Mouse (Mus musculus): ENCODE measurements at regions not wholly inside any gene's neighbourhood (a gene's known extent, or its start where the extent isn't known, plus 50 kb on each side); places are given as distances from the start of the nearest gene placed in this dataset.

DNA sequence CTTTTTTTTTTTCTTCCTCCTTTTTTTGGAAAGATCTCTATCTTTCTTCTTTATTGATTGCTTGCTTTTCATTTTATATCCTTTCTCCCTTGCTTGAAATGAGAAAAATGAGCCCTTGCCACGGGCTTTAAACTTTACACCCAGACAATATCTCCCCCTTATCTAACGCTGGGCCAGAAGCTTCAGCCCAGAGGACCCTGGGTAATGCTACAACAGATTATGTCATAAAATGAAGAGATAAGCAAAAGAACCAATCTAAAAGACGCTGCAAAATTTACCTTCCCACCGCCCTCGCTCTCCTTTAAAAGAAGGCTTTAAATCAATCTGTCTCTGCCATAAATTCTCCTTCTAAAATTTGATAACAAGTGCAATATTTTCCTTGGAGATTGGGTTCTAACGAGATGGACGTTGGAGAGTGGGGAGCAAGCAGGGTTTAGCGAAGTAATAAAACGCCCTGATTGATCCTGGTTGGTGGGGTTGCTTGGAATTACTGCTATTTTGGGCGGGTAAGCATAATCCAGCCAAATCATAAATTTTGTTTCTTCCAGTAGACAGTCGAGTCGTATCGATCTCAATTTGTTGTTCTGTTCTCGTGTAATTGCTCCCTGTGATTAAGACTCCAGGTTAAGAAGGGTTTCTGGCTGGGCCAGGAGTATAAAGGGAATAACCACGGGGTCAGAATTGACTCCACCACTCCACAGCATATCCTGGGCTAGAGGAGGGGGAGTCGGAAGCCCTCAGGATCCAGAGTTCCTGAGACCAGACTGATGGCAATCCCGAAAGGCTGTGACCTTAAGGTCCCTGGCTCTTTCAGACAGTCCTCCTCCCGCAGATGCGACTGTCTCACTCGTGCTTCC, 318.9 kb downstream of the Gm9195 start:
- TF ChIP-seq CTCF (conservative IDR thresholded peaks at IDR 0.05; ENCODE audit: insufficient read depth, insufficient read length, low read depth, low read length) (no peak), POLR2A (IDR thresholded peaks at IDR 0.05; ENCODE audit: low read depth, low read length) (no peak)
- no peaks in the 10 kb centered on the region for H3K27me3 ChIP-seq (replicated peaks; ENCODE audit: control insufficient read depth, insufficient read depth, low read length)
- DNase-seq = no peak
- H3K4me1 ChIP-seq (ENCODE audit: control insufficient read depth, insufficient read depth, low read length) = no peaks in the 10 kb centered on the region
- 39% methylated on average over 20 of the region's 20 CpGs for WGBS
- no peaks in the 10 kb centered on the region for H3K36me3 ChIP-seq (ENCODE audit: control insufficient read depth, insufficient read depth, low read length)
- no peak overlapping the region for H3K27ac ChIP-seq (ENCODE audit: insufficient read depth, low read depth, low read length)
- H3K4me3 ChIP-seq (ENCODE audit: insufficient read depth, low read depth, low read length) = no peak overlapping the region

DNA sequence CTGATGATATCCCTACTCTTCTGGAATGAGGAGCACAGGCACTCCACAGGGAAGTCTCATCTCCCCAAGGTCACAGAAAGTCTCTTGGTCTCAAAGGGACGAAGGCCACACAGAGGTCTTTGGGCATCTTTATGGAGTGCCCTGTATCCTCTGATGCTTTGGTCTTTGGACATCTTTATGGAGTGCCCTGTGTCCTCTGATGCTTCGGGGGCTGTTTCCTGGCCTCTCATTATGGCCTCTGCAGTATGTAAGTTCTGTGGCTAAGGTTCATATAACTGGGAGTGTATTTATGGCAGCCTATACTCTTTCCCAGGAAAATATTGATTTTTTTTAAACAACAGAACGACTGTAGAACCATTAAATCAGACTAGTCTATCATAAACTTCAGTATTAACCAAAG, 319.9 kb downstream of the Gm9195 start:
- TF ChIP-seq CTCF (conservative IDR thresholded peaks at IDR 0.05; ENCODE audit: insufficient read depth, insufficient read length, low read depth, low read length) (no peak), POLR2A (IDR thresholded peaks at IDR 0.05; ENCODE audit: low read depth, low read length) (no peak)
- H3K27me3 ChIP-seq (replicated peaks; ENCODE audit: control insufficient read depth, insufficient read depth, low read length) = no peaks in the 10 kb centered on the region
- no peak overlapping the region for H3K27ac ChIP-seq (ENCODE audit: insufficient read depth, low read depth, low read length)
- H3K4me1 ChIP-seq (ENCODE audit: control insufficient read depth, insufficient read depth, low read length) = no peaks in the 10 kb centered on the region
- 58% methylated on average over 3 of the region's 3 CpGs for WGBS
- DNase-seq = no peak
- H3K36me3 ChIP-seq (ENCODE audit: control insufficient read depth, insufficient read depth, low read length) = no peaks in the 10 kb centered on the region
- no peak overlapping the region for H3K4me3 ChIP-seq (ENCODE audit: insufficient read depth, low read depth, low read length)

DNA sequence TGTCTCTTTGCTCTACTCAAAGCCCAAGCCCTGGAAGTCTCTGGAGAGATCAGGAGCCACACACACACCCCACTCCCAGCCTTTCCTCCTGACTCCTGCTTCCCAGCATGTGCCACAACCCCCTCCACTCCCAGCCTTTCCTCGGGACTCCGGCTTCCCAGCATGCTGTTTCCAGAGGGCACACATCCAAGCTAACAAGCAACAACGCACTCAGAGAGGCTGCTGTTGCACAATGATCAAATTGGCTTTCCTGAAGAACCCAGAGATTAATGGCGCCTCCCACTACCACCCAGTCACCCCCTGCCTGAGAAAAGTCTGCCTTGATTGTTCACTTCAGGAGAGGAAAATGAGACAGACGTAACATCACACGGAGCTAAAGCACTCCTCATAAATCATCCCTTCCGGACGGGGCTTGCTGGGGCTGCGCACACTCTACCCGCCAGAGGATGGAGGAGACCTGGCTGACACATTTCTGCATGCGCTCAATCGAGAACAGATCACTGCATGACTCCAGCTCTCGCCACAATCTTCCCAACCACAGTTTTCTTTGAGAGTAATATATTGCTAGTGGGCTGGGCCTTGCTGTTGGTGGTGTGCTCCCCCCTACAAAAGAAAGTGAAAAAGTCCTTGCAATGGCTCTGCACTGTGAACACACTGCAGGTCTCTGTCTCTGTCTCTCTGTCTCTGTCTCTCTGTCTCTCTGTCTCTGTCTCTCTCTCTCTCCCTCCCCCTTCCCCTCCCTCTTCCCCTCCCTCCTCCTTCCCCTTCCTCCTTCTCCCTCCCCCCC, 332.9 kb downstream of the Gm9195 start:
- WGBS = 7% methylated on average over 13 of the region's 13 CpGs
- Histone ChIP-seq H3K4me1 (ENCODE audit: control insufficient read depth, insufficient read depth, low read length) (no peaks in the 10 kb centered on the region), H3K27me3 (replicated peaks; ENCODE audit: control insufficient read depth, insufficient read depth, low read length) (no peaks in the 10 kb centered on the region), H3K27ac (ENCODE audit: insufficient read depth, low read depth, low read length) (no peak overlapping the region), H3K36me3 (ENCODE audit: control insufficient read depth, insufficient read depth, low read length) (no peaks in the 10 kb centered on the region), H3K4me3 (ENCODE audit: insufficient read depth, low read depth, low read length) (no peak overlapping the region)
- DNase-seq = no peak
- TF ChIP-seq POLR2A (IDR thresholded peaks at IDR 0.05; ENCODE audit: low read depth, low read length) (no peak), CTCF (conservative IDR thresholded peaks at IDR 0.05; ENCODE audit: insufficient read depth, insufficient read length, low read depth, low read length) (no peak)

DNA sequence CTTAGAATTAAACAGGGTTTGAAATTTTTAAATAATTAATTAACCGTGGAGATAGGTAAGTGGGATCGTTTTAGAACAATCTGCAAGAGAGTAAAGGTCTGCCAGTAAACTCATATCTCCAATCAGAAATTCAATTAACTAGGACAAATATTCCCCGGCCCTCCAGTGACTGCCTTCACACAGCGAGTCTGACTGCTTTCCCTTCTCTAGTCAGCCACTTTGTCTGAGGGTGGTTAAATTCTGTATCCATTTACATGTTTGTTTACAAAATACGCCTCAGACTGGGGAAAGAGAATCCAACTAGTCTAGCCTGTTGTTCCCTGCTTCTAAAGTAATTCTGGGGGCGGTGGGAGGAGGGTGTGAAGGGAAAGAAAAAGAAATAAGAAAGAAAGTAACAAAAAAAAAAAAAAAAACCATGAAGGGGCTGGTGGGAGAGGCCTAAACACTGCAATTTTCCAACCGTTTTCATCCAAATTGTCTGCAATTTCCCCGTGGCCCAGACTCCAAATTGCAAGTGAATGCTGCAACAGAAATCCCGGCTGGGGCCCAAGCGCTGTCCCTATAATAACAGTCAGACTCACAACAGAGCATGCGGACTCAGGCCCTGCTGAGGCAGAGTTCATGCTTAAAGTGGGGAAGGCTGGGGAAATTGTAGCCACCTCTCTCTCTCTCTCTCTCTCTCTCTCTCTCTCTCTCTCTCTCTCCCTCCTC, 336.3 kb downstream of the Gm9195 start:
- TF ChIP-seq POLR2A (IDR thresholded peaks at IDR 0.05; ENCODE audit: low read depth, low read length) = no peak
- TF ChIP-seq CTCF (conservative IDR thresholded peaks at IDR 0.05; ENCODE audit: insufficient read depth, insufficient read length, low read depth, low read length) = no peak
- Histone ChIP-seq H3K36me3 (ENCODE audit: control insufficient read depth, insufficient read depth, low read length) (no peaks in the 10 kb centered on the region), H3K4me3 (ENCODE audit: insufficient read depth, low read depth, low read length) (no peak overlapping the region), H3K27me3 (replicated peaks; ENCODE audit: control insufficient read depth, insufficient read depth, low read length) (no peaks in the 10 kb centered on the region), H3K27ac (ENCODE audit: insufficient read depth, low read depth, low read length) (no peak overlapping the region), H3K4me1 (ENCODE audit: control insufficient read depth, insufficient read depth, low read length) (no peaks in the 10 kb centered on the region)
- 51% methylated on average over 11 of the region's 11 CpGs for WGBS
- DNase-seq = no peak

DNA sequence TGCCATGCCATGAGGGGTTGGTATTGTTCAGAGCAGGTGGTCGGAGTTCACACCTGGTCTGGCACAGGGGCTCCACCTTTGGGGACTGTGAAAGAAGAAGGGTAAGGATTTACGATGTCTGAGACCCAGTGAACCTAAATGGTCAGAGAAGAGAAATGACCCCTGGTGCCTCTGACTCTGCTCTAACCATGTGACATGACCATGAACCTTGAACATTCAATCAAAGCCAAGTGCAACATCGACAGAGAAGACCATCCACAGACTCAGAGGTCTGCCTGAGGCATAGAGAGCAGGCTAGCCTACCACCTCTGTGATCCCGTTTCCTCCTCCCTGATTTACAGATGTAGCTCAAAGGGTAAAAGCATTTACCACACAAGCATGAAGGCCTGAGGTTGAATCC, 340.0 kb downstream of the Gm9195 start:
- no peak for TF ChIP-seq CTCF (conservative IDR thresholded peaks at IDR 0.05; ENCODE audit: insufficient read depth, insufficient read length, low read depth, low read length)
- no peak for TF ChIP-seq POLR2A (IDR thresholded peaks at IDR 0.05; ENCODE audit: low read depth, low read length)
- H3K27me3 ChIP-seq (replicated peaks; ENCODE audit: control insufficient read depth, insufficient read depth, low read length) = no peaks in the 10 kb centered on the region
- 41% methylated on average over 4 of the region's 4 CpGs for WGBS

DNA sequence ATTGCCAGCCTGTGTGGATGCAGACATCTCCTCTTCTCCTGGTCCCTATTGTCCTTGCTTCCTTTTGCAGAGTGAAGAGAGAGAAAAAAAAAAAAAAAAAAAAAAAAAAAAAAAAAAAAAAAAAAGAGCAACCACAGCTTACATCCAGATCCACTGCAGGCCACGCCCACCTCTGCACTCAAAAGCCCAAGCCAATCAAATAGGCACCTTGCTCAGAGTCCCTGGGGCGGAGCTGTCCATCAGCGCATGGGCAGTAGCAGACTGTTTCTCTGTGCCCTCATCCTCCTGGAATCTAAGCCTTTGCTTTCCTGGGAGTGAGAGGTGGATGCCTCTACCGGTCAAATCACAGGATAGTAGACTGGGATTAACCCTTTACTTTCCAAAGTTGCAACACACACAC, 342.2 kb downstream of the Gm9195 start:
- no peak overlapping the region for H3K4me3 ChIP-seq (ENCODE audit: insufficient read depth, low read depth, low read length)
- H3K27me3 ChIP-seq (replicated peaks; ENCODE audit: control insufficient read depth, insufficient read depth, low read length) = no peaks in the 10 kb centered on the region
- H3K27ac ChIP-seq (ENCODE audit: insufficient read depth, low read depth, low read length) = no peak overlapping the region
- TF ChIP-seq POLR2A (IDR thresholded peaks at IDR 0.05; ENCODE audit: low read depth, low read length) (no peak), CTCF (conservative IDR thresholded peaks at IDR 0.05; ENCODE audit: insufficient read depth, insufficient read length, low read depth, low read length) (no peak)
- H3K4me1 ChIP-seq (ENCODE audit: control insufficient read depth, insufficient read depth, low read length) = no peaks in the 10 kb centered on the region
- 32% methylated on average over 4 of the region's 4 CpGs for WGBS
- no peaks in the 10 kb centered on the region for H3K36me3 ChIP-seq (ENCODE audit: control insufficient read depth, insufficient read depth, low read length)
- DNase-seq = no peak

More for the DNA sequence above, 340.0 kb downstream of the Gm9195 start:
- Histone ChIP-seq H3K4me3 (ENCODE audit: insufficient read depth, low read depth, low read length) (no peak overlapping the region), H3K4me1 (ENCODE audit: control insufficient read depth, insufficient read depth, low read length) (no peaks in the 10 kb centered on the region), H3K36me3 (ENCODE audit: control insufficient read depth, insufficient read depth, low read length) (no peaks in the 10 kb centered on the region), H3K27ac (ENCODE audit: insufficient read depth, low read depth, low read length) (no peak overlapping the region)
- no peak for DNase-seq
